Mouse (Mus musculus) kidney, postnatal 25 days (tissue): Measurements from ENCODE around the gene Ostc.

ENCODE experiments used
- DNase-seq, 2 experiments: peaks; one replicate each; pipeline ENCODE4 v3.0.0; 2021; ENCODE audit warnings: mixed read lengths in 2 of 2

The Ostc gene

GRCm38 (mm10) chr3:130708529-130708928 lies 715 bp downstream of the Ostc start:
- no peak for DNase-seq

- DNase-seq = no peak
Observed at GRCm38 (mm10) chr3:130702289-130702688, 7.0 kb downstream of the Ostc start.

DNA sequence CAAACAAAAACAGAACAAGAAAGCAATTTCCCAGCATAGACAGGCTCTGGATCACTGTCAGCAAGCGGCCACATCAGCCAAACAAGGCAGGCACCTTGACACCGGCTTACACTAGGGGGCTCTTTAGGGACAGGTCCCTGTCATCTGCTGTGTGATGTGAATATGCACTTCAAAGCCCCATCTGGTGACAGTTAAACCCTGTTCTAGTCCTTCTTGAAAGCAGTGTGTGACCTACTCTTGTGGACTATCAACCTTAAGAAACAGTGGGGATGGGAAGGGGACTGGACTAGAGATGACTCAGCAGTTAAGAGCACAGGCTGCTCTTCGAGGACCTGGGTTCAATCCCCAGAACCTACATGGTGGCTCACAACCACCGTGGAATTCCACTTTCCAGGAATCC lies 11.6 kb downstream of the Ostc start:
- DNase-seq = no peak

GRCm38 (mm10) chr3:130694705-130695104 lies 14.5 kb downstream of the Ostc start:
- no peak for DNase-seq

DNA sequence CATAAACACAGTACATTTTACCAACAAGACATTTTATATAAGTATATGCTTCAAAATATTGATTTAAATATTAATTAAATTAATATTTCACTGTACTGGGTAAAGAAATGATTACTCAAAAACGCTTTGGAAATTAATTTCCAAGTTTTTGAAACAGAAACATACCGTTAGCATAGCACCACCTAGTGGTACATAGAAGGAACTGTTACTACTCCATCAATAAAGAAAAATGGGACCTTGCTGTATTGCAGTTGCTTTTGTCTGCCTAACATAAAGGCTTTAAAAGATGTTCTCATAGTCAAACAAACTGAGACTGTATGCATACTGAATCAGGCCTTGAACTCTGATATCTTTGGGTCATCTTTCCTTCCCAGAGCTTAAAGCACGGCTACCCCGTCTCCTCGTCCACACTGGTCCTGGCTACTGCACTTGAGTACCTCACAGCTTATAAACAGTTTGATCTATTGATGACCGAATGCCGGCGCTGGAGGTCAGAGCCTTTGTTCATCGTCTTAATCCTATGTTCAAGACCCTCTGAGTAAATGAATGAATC lies 15.1 kb downstream of the Ostc start:
- no peak for DNase-seq

DNA sequence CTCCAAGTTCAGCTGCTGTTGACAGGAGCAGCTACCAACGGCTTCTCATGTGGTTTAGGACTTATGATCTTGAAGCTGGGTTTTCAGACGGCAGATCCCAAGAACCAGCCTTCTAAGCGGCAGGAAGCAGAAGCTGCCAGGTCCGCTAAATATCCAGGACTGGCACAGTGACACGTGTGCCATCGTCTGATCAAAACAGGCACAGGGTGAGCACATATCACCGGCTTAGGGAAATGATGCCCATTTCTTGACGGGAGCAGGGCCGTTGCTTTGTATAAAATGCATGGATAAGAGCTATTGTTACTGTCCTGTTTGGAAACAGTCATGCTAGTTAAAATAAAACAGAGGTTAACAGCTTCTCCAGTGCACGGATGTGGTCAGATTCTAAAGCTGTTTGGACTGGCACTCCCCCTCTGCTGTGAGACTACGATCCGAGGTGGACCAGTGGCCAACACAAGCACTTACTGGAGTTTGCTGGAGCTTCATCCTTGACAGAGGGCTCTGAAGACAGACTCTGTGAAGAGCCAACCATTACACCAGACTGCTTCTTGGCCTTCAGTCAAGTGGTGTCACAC lies 17.6 kb downstream of the Ostc start:
- DNase-seq = peak in 1 of 2 experiments; percentile 10

- peak; percentile 44 to 70 for DNase-seq
Observed at GRCm38 (mm10) chr3:130690834-130691595, 18.2 kb downstream of the Ostc start.

- peak; percentile 80 to 92 for DNase-seq
Observed at GRCm38 (mm10) chr3:130689630-130690029, 19.6 kb downstream of the Ostc start.

- no peak for DNase-seq
Observed at GRCm38 (mm10) chr3:130687051-130687450, 22.2 kb downstream of the Ostc start.

DNA sequence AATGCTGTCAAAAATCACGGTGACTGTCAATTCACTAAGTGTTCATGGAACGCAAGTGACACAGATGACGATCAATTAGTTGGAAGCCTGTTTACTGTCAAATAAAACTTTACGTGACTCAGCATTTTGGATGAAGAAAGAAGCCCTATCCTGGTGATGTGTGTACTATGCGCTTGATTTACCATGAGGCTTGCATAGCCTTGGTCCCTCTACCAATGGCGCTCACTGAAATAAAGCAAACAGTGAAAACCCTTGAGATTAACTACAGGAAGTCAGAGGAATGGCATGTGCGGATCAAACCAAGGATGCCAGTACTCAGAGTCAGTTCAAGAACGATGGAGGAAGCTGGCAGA lies 24.3 kb downstream of the Ostc start:
- no peak for DNase-seq

DNA sequence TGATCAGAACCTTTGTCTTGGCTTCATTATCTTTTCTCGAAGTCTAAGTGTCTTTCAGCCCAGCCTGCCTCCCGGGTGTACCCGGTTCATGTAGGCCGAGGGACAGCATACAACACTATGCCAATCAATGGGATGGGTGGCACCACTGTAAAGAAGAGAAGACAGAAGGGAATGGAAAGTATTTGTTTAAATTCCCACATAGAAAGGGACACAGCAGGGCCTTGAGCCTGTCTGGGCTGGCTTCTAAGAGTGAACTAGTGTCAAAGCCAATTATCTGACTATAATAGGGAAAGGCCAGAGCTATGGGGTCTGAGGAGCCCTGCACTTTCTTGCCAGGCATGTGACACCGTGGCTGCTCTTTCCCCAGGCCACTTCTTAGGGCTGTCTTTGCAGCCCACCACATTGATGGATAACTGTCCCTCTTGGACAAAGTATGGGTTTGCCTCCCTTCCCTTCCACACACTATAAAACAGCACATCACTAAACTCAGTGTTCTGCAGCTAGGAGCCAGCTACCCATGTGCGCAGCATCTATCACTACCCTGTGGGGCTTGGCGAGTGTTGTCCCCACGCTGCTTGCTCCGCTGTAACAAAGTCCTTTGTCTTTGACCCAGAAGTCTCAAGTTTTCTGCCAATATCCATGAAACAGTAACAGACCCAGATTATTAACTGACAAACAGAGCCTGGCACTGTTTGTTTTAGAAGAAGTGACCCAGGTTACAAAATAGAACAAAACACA lies 24.8 kb downstream of the Ostc start:
- DNase-seq = peak; percentile 51 to 75

GRCm38 (mm10) chr3:130683836-130684235 lies 25.4 kb downstream of the Ostc start:
- DNase-seq = peak in 1 of 2 experiments; percentile 49

DNA sequence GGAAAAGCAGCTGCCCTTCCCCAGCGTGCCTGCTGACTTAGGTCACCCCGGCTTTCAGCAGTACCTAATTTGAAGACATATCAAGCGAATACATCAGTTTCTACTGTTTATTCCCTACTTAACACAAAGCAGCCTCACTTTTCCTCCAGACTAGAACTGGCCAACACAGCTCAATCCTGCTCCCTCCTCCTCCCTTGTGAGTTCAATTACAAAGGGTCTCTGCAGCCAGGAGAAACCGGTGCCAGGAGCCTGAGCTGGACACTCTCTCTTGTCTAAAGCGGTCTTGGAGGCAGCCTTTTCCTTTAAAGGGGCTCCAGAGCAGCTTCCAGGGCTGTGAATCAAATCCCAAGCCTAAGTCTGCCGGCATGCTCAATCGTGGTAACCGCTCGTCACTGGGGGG lies 27.1 kb downstream of the Ostc start:
- no peak for DNase-seq

GRCm38 (mm10) chr3:130681226-130681625 lies 28.0 kb downstream of the Ostc start:
- no peak for DNase-seq

GRCm38 (mm10) chr3:130677671-130678460 lies 31.4 kb downstream of the Ostc start:
- no peak for DNase-seq

DNA sequence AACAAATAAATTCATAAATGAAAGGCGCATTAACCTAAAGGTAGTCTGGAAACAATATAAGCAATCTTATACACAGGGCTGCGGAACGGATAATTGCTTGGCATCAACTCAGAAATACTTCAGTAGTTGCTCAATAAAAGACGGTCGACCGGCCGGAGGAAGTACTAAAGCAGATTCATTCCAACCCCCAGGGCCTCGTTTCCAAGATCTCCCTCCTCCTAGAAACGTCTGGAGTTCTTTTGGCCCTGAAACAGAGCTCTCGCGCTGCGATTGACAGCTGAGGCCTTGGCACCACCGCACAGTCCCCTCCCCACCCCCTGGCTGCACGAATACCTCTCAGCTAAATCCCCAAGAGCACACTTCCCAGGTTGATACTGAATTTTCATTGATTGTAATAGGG lies 38.0 kb downstream of the Ostc start:
- no peak for DNase-seq

DNA sequence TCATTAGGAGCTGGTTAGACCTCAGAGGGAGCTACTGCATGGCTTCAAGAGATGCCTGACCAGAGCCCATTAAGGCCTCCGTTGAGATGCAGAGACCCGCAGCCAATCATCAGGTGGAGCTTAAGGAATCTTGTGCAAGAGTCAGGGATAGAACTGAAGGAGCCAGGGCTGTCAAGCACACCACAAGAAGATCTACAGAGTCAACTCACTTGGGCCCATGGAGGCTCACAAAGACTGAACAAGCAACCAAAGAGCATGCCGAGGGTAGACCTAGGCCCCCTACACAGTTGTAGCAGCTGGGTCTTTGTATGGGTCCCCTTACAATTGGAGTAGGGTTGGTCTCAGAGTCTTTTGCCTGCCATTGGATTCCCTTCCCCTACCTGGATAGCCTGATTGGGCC lies 46.7 kb downstream of the Ostc start:
- no peak for DNase-seq

- no peak for DNase-seq
Observed at GRCm38 (mm10) chr3:130660619-130661018, 48.6 kb downstream of the Ostc start.

- DNase-seq = no peak
Observed at GRCm38 (mm10) chr3:130649569-130649968, 59.7 kb downstream of the Ostc start.

GRCm38 (mm10) chr3:130646110-130646810 lies 63.0 kb downstream of the Ostc start:
- no peak for DNase-seq
